In the genomic region with DNA sequence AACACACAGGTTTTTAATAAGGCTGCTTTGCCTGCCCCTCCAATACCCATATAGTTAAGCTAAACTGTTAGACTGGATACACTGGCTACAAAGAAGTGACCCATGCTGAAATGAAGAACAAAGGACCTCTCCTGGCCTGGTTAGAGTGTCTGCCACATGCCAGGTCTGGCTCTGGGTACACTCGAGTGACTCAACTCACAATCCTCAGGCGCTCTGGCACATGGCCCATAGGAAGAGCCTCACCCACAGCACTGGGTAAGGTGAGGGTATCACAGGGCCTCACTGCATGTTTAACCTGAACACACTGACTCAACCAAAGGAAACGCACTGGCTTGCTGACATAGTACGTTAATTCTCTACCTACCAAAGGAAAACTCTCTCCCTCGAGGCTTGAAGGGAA, we compare ENCODE assay signal across 22 mouse cellular contexts. TPM values are rescaled to one million over a fixed set of nuclear protein-coding genes. Genes with fewer than 3 reads are reported as not detected.
DNase-seq lines count a peak whose midpoint lies in the region; ATAC-seq and TF ChIP-seq lines count a peak whose summit lies in the region.
"Had no signal": no experiment of that assay in that cellular context is flagged by ENCODE, and none has a peak within 500 bp of the region (broad histone marks: within the 10 kb centered on the region; RNA-seq: fewer than 3 reads in every experiment).

No protein-coding gene starts in this region.

- no peaks in the 10 kb centered on the region for H3K9me3 ChIP-seq in CH12.LX (replicated peaks; ENCODE audit: low read length)
- no peaks in the 10 kb centered on the region for H3K9me3 ChIP-seq in embryonic facial prominence, embryonic 10.5 days
- H3K9me3 ChIP-seq: forebrain, embryonic 13.5 days; hindbrain, embryonic 10.5 days; lung, embryonic 15.5 days; midbrain, embryonic 15.5 days had no signal

- H3K4me2 ChIP-seq in CH12.LX (ENCODE audit: insufficient read depth, low read depth, poor library complexity, severe bottlenecking) = no peak overlapping the region
- H3K4me2 ChIP-seq: forebrain, embryonic 13.5 days; lung, embryonic 15.5 days; midbrain, embryonic 15.5 days had no signal

- H3K27me3 ChIP-seq in CH12.LX (replicated peaks) = no peaks in the 10 kb centered on the region
- H3K27me3 ChIP-seq in embryonic facial prominence, embryonic 10.5 days (replicated peaks; ENCODE audit: low read depth, poor library complexity, severe bottlenecking) = no peaks in the 10 kb centered on the region
- H3K27me3 ChIP-seq: forebrain, embryonic 13.5 days; lung, embryonic 15.5 days; midbrain, embryonic 15.5 days had no signal

- no peak overlapping the region for H3K9ac ChIP-seq in CH12.LX (ENCODE audit: insufficient read depth, low read depth)
- H3K9ac ChIP-seq: forebrain, embryonic 13.5 days; lung, embryonic 15.5 days; midbrain, embryonic 15.5 days had no signal

- H3K27ac ChIP-seq in CH12.LX (ENCODE audit: insufficient read depth, low read depth) = 0 out of 2 replicates have a peak overlapping the region, but pooled peaks have one; percentile 4
- no peak overlapping the region for H3K27ac ChIP-seq in embryonic facial prominence, embryonic 10.5 days (replicated peaks)
- H3K27ac ChIP-seq: forebrain, embryonic 13.5 days; hindbrain, embryonic 10.5 days; hindbrain, postnatal 0 days; layer of hippocampus, adult 2 months; lung, embryonic 15.5 days; midbrain, embryonic 15.5 days had no signal

- 93% methylated on average over 5 of the region's 5 CpGs for WGBS in embryonic facial prominence, embryonic 10.5 days

- TF ChIP-seq POLR2A in CH12.LX (IDR thresholded peaks at IDR 0.05; ENCODE audit: low read depth, low read length) = no peak

- in situ Hi-C loops in CH12.LX (cut with MboI; ENCODE audit: low pct_ligation_motif_present, low pct_unique_long_range_greater_than_20kb, low sequenced_read_pairs) = no loop called here

- no peak for TF ChIP-seq EP300 in CH12.LX (IDR thresholded peaks at IDR 0.05; ENCODE audit: low read length)

- H3K4me1 ChIP-seq in CH12.LX (ENCODE audit: control insufficient read depth in 1 of 2, insufficient read depth in 2 of 2) = no peaks in the 10 kb centered on the region
- no peaks in the 10 kb centered on the region for H3K4me1 ChIP-seq in embryonic facial prominence, embryonic 10.5 days
- H3K4me1 ChIP-seq: forebrain, embryonic 13.5 days; hindbrain, embryonic 10.5 days; lung, embryonic 15.5 days; midbrain, embryonic 15.5 days had no signal

- dilution Hi-C loops in CH12.LX (cut with MboI; ENCODE audit: extremely low pct_ligation_motif_present, extremely low pct_unique_long_range_greater_than_20kb, low sequenced_read_pairs) = no loop called here

- DNase-seq in adrenal gland, postnatal 10 days = peak; percentile 61
- no peak for DNase-seq in adrenal gland, adult 18-20 months (ENCODE audit: low spot score in 2 of 2)
- no peak for DNase-seq in CH12.LX (ENCODE audit: extremely low read depth)
- DNase-seq in adrenal gland, postnatal 36 days = peak; percentile 71 to 73
- DNase-seq in lung, postnatal 36 days = peak; percentile 79
- DNase-seq in embryonic facial prominence, embryonic 10.5 days (ENCODE audit: low spot score) = no peak
- no peak for DNase-seq in testis, postnatal 14 days (ENCODE audit: low spot score)
- DNase-seq: cerebellum, adult 9-10 months; gastrocnemius, postnatal 14 days; kidney, adult 11 months; kidney, postnatal 10 days; layer of hippocampus, postnatal 36 days; left cerebral cortex, postnatal 4 days; thymus, adult 2 months had no signal

- no peak for TF ChIP-seq CTCF in CH12.LX (conservative IDR thresholded peaks at IDR 0.05 in 1 of 2, IDR thresholded peaks at IDR 0.05 in 1 of 2; ENCODE audit: low read depth in 2 of 2, low read length in 2 of 2)

- no peak overlapping the region for H3K4me3 ChIP-seq in CH12.LX (replicated peaks in 1 of 3; ENCODE audit: low read depth in 2 of 3, low read length in 2 of 3, poor library complexity in 1 of 3)
- H3K4me3 ChIP-seq in embryonic facial prominence, embryonic 10.5 days = no peak overlapping the region
- H3K4me3 ChIP-seq: forebrain, embryonic 13.5 days; hindbrain, embryonic 10.5 days; layer of hippocampus, adult 2 months; lung, embryonic 15.5 days; midbrain, embryonic 15.5 days; myocyte had no signal

- no peak for ATAC-seq in inflammation-experienced regulatory T-cells, adult 6 months
- ATAC-seq: forebrain, embryonic 13.5 days; hindbrain, postnatal 0 days; midbrain, embryonic 15.5 days had no signal

- peaks cover 81 to 97% of the 10 kb centered on the region in 2 experiments for H3K36me3 ChIP-seq in CH12.LX (replicated peaks in 1 of 2; ENCODE audit: control insufficient read depth in 1 of 2, insufficient read depth in 1 of 2, low read length in 1 of 2)
- H3K36me3 ChIP-seq in embryonic facial prominence, embryonic 10.5 days (replicated peaks) = peaks cover 99% of the 10 kb centered on the region

- TF ChIP-seq RAD21 in CH12.LX (IDR thresholded peaks at IDR 0.05; ENCODE audit: low read depth, low read length) = no peak

- no peaks in the 10 kb centered on the region for H3K79me2 ChIP-seq in CH12.LX (replicated peaks; ENCODE audit: control insufficient read depth, extremely low read depth, insufficient read depth, poor library complexity, severe bottlenecking)

TF ChIP-seq in CH12.LX, 34 proteins besides CTCF, POLR2A, EP300 and RAD21:
- TF ChIP-seq RCOR1 (conservative IDR thresholded peaks at IDR 0.05; ENCODE audit: low read depth, low read length) (no peak), MAX (IDR thresholded peaks at IDR 0.05; ENCODE audit: low read length) (no peak), E2F4 (IDR thresholded peaks at IDR 0.05; ENCODE audit: insufficient replicate concordance, low read depth, low read length) (no peak), JUN (IDR thresholded peaks at IDR 0.05; ENCODE audit: insufficient read depth, low read depth, low read length) (no peak), SMC3 (IDR thresholded peaks at IDR 0.05; ENCODE audit: low read depth, low read length) (no peak), NRF1 (IDR thresholded peaks at IDR 0.05; ENCODE audit: low read depth, low read length) (no peak), TCF12 (IDR thresholded peaks at IDR 0.05; ENCODE audit: low read depth, low read length) (no peak), ZMIZ1 (IDR thresholded peaks at IDR 0.05; ENCODE audit: low read depth, low read length) (no peak), MXI1 (IDR thresholded peaks at IDR 0.05; ENCODE audit: low read depth, low read length) (no peak), SIN3A (IDR thresholded peaks at IDR 0.05; ENCODE audit: low read length) (no peak), ELF1 (IDR thresholded peaks at IDR 0.05; ENCODE audit: low read depth, low read length) (no peak), MAFK (IDR thresholded peaks at IDR 0.05; ENCODE audit: insufficient replicate concordance, low read length) (no peak), PAX5 (IDR thresholded peaks at IDR 0.05; ENCODE audit: low read length) (no peak), NELFE (IDR thresholded peaks at IDR 0.05; ENCODE audit: low read depth, low read length) (no peak), MAZ (IDR thresholded peaks at IDR 0.05; ENCODE audit: low read depth, low read length) (no peak), ZKSCAN1 (IDR thresholded peaks at IDR 0.05; ENCODE audit: borderline replicate concordance, low read depth, low read length) (no peak), JUND (conservative IDR thresholded peaks at IDR 0.05; ENCODE audit: low read depth, low read length) (no peak)

RNA-seq across cellular contexts. Expression of a gene that starts 16.7 kb away (rescaled TPM):
- 10 to 100 TPM in 1 of 2 experiments, 1 to 10 TPM in 1; 8.4 to 10.2 TPM for total RNA-seq in adrenal gland, postnatal 10 days (2021)
- 10 to 100 TPM; 10.0 to 12.1 TPM for total RNA-seq in adrenal gland, adult 18-20 months (2021)
- 225 and 342 TPM in 2 replicates for total RNA-seq in CH12.LX (2012; rRNA removed)
- 263 and 287 TPM in 2 replicates for total RNA-seq in CH12.LX (2014; rRNA removed)
- 299 and 302 TPM in 2 replicates for polyA plus RNA-seq in CH12.LX (2012; ENCODE audit: insufficient read length, low read depth)
- 1 to 10 TPM; 5.2 to 9.7 TPM for total RNA-seq in adrenal gland, postnatal 36 days (2021)
- 1.8 and 2.0 TPM in 2 replicates for polyA plus RNA-seq in embryonic facial prominence, embryonic 10.5 days (2016; fragmentation: Nextera tagmentation; extraction: Ambion mirVana)
- 1 to 10 TPM; 3.9 to 8.5 (median 4.5) TPM for polyA plus RNA-seq in inflammation-experienced regulatory T-cells, adult 6 months (2017; shearing (Covaris generic))

Comparison
In these comparisons a context has a peak if more than half of its experiments do, and no peak if none do; other contexts are left out.
1. DNase-seq: peak in adrenal gland, postnatal 10 days (single experiment), adrenal gland, postnatal 36 days (2 of 2) and lung, postnatal 36 days (single experiment); none in adrenal gland, adult 18-20 months (0 of 2), CH12.LX (single experiment), embryonic facial prominence, embryonic 10.5 days (single experiment) and testis, postnatal 14 days (single experiment).
2. RNA of a gene that starts 16.7 kb away (total RNA-seq): 225 to 342 TPM in CH12.LX; 10.0 to 12.1 TPM in adrenal gland, adult 18-20 months, 8.4 to 10.2 TPM in adrenal gland, postnatal 10 days and 5.2 to 9.7 TPM in adrenal gland, postnatal 36 days; every median in the first group is over 10 times any median in the second.